Mouse (Mus musculus): ENCODE measurements around the gene Ahctf1. TPM values are rescaled to one million over a fixed set of nuclear protein-coding genes. Genes with fewer than 3 reads are reported as not detected.
"Not testable (repeated sequence)": the region's sequence is repeated elsewhere in the genome, so short reads cannot be mapped to it uniquely, and the experiment has no call there.

Gene Ahctf1
- polyA plus RNA-seq, 1 experiment from 2014 or later, result 36.1 TPM

- 89% methylated on average over 3 of the region's 3 CpGs for WGBS
- no peaks in the 10 kb centered on the region for H3K27me3 ChIP-seq (ENCODE audit: low read depth, poor library complexity, severe bottlenecking)
- H3K4me3 ChIP-seq, result no peak overlapping the region
- no peaks in the 10 kb centered on the region for H3K4me1 ChIP-seq
- H3K9me3 ChIP-seq (replicated peaks), result no peaks in the 10 kb centered on the region
- no peak for DNase-seq (ENCODE audit: low spot score)
- no peaks in the 10 kb centered on the region for H3K36me3 ChIP-seq
- no peak overlapping the region for H3K27ac ChIP-seq
Measured at GRCm38 (mm10) chr1:179731391-179731790, 72.1 kb downstream of the Ahctf1 start.

- no peaks in the 10 kb centered on the region for H3K9me3 ChIP-seq (replicated peaks)
- no peak for DNase-seq (ENCODE audit: low spot score)
- H3K36me3 ChIP-seq, result no peaks in the 10 kb centered on the region
- no peaks in the 10 kb centered on the region for H3K27me3 ChIP-seq (ENCODE audit: low read depth, poor library complexity, severe bottlenecking)
- no peaks in the 10 kb centered on the region for H3K4me1 ChIP-seq
- H3K4me3 ChIP-seq, result no peak overlapping the region
- WGBS, result 91% methylated on average over 10 of the region's 10 CpGs
- no peak overlapping the region for H3K27ac ChIP-seq
Measured at GRCm38 (mm10) chr1:179728661-179729060, 74.8 kb downstream of the Ahctf1 start.

- WGBS, result 71% methylated on average over 8 of the region's 8 CpGs
- Histone ChIP-seq H3K4me3 (no peak overlapping the region), H3K36me3 (no peaks in the 10 kb centered on the region), H3K27me3 (ENCODE audit: low read depth, poor library complexity, severe bottlenecking) (no peaks in the 10 kb centered on the region), H3K27ac (no peak overlapping the region), H3K4me1 (no peaks in the 10 kb centered on the region), H3K9me3 (replicated peaks) (no peaks in the 10 kb centered on the region)
- no peak for DNase-seq (ENCODE audit: low spot score)
Measured at GRCm38 (mm10) chr1:179722811-179723469, 80.5 kb downstream of the Ahctf1 start.

- 92% methylated on average over 4 of the region's 4 CpGs for WGBS
- Histone ChIP-seq H3K27me3 (ENCODE audit: low read depth, poor library complexity, severe bottlenecking) (no peaks in the 10 kb centered on the region), H3K9me3 (replicated peaks) (no peaks in the 10 kb centered on the region), H3K27ac (no peak overlapping the region), H3K4me1 (0 out of 2 replicates have a peak, but pooled peaks cover 4% of the 10 kb centered on the region), H3K36me3 (no peaks in the 10 kb centered on the region), H3K4me3 (no peak overlapping the region)
- DNase-seq (ENCODE audit: low spot score), result no peak
Measured at GRCm38 (mm10) chr1:179715786-179716185, 87.7 kb downstream of the Ahctf1 start.

GRCm38 (mm10) chr1:179715289-179715688 lies 88.2 kb downstream of the Ahctf1 start:
- H3K36me3 ChIP-seq; DNase-seq (ENCODE audit: low spot score); H3K27me3 ChIP-seq (ENCODE audit: low read depth, poor library complexity, severe bottlenecking); H3K27ac ChIP-seq; H3K9me3 ChIP-seq (replicated peaks); H3K4me1 ChIP-seq; H3K4me3 ChIP-seq: not testable (repeated sequence)
- 90% methylated on average over 4 of the region's 4 CpGs for WGBS

- Histone ChIP-seq H3K27ac (no peak overlapping the region), H3K9me3 (replicated peaks) (no peaks in the 10 kb centered on the region), H3K4me1 (0 out of 2 replicates have a peak, but pooled peaks cover 4% of the 10 kb centered on the region), H3K27me3 (ENCODE audit: low read depth, poor library complexity, severe bottlenecking) (no peaks in the 10 kb centered on the region), H3K4me3 (no peak overlapping the region), H3K36me3 (no peaks in the 10 kb centered on the region)
- WGBS, result 90% methylated on average over 3 of the region's 3 CpGs
- DNase-seq (ENCODE audit: low spot score), result no peak
Measured at GRCm38 (mm10) chr1:179713367-179713766, 90.1 kb downstream of the Ahctf1 start.

- WGBS, result 81% methylated on average over 7 of the region's 7 CpGs
- no peaks in the 10 kb centered on the region for H3K9me3 ChIP-seq (replicated peaks)
- H3K4me3 ChIP-seq, result no peak overlapping the region
- 0 out of 2 replicates have a peak, but pooled peaks cover 4% of the 10 kb centered on the region for H3K4me1 ChIP-seq
- no peaks in the 10 kb centered on the region for H3K36me3 ChIP-seq
- H3K27ac ChIP-seq, result no peak overlapping the region
- H3K27me3 ChIP-seq (ENCODE audit: low read depth, poor library complexity, severe bottlenecking), result no peaks in the 10 kb centered on the region
- DNase-seq (ENCODE audit: low spot score), result no peak
Measured at GRCm38 (mm10) chr1:179712658-179713057, 90.8 kb downstream of the Ahctf1 start.

GRCm38 (mm10) chr1:179710739-179711138 lies 92.7 kb downstream of the Ahctf1 start:
- Histone ChIP-seq H3K4me3 (no peak overlapping the region), H3K4me1 (0 out of 2 replicates have a peak, but pooled peaks cover 4% of the 10 kb centered on the region), H3K9me3 (replicated peaks) (no peaks in the 10 kb centered on the region), H3K27me3 (ENCODE audit: low read depth, poor library complexity, severe bottlenecking) (no peaks in the 10 kb centered on the region), H3K27ac (no peak overlapping the region), H3K36me3 (no peaks in the 10 kb centered on the region)
- 82% methylated on average over 5 of the region's 5 CpGs for WGBS
- no peak for DNase-seq (ENCODE audit: low spot score)

- Histone ChIP-seq H3K36me3 (no peaks in the 10 kb centered on the region), H3K27me3 (ENCODE audit: low read depth, poor library complexity, severe bottlenecking) (no peaks in the 10 kb centered on the region), H3K27ac (no peak overlapping the region), H3K4me3 (no peak overlapping the region), H3K4me1 (0 out of 2 replicates have a peak, but pooled peaks cover 4% of the 10 kb centered on the region), H3K9me3 (replicated peaks) (no peaks in the 10 kb centered on the region)
- no peak for DNase-seq (ENCODE audit: low spot score)
- WGBS, result 90% methylated on average over 6 of the region's 6 CpGs
Measured at GRCm38 (mm10) chr1:179709390-179709789, 94.1 kb downstream of the Ahctf1 start.

- no peak for DNase-seq (ENCODE audit: low spot score)
- no peak overlapping the region for H3K27ac ChIP-seq
- no peak overlapping the region for H3K4me3 ChIP-seq
- H3K4me1 ChIP-seq, result no peaks in the 10 kb centered on the region
- WGBS, result 93% methylated on average over 6 of the region's 6 CpGs
- no peaks in the 10 kb centered on the region for H3K27me3 ChIP-seq (ENCODE audit: low read depth, poor library complexity, severe bottlenecking)
- H3K9me3 ChIP-seq (replicated peaks), result no peaks in the 10 kb centered on the region
- no peaks in the 10 kb centered on the region for H3K36me3 ChIP-seq
Measured at GRCm38 (mm10) chr1:179705154-179705553, 98.3 kb downstream of the Ahctf1 start.

GRCm38 (mm10) chr1:179704150-179704549 lies 99.3 kb downstream of the Ahctf1 start:
- 82% methylated on average over 3 of the region's 3 CpGs for WGBS
- Histone ChIP-seq H3K36me3 (no peaks in the 10 kb centered on the region), H3K27ac (no peak overlapping the region), H3K4me1 (no peaks in the 10 kb centered on the region), H3K9me3 (replicated peaks) (no peaks in the 10 kb centered on the region), H3K27me3 (ENCODE audit: low read depth, poor library complexity, severe bottlenecking) (no peaks in the 10 kb centered on the region), H3K4me3 (no peak overlapping the region)
- DNase-seq (ENCODE audit: low spot score), result no peak
